Mouse (Mus musculus) T-helper 1 cell (primary cell): ENCODE measurements around the gene A830005F24Rik.

ENCODE experiments used
- in situ Hi-C: fragments of 300-600 bp; cut with MboI, MseI; formaldehyde crosslinking; loops from one replicate; pipeline ENCODE4 v1.15.1; 2025; ENCODE audit warnings: high pct_unique_total_duplicates

Gene A830005F24Rik

GRCm38 (mm10) chr13:48544391-48544790 lies 31.0 kb downstream of the A830005F24Rik start:
- in situ Hi-C loops: loop anchor here (25.0 kb wide), 2 partner anchors 793 to 1118 kb away; partner anchors contain the start of genes Bicd2, Cenpp and Nol8

- in situ Hi-C loops: loop anchor here (25.0 kb wide), 2 partner anchors 792 to 1117 kb away; partner anchors contain the start of genes Bicd2, Cenpp and Nol8
Observed at GRCm38 (mm10) chr13:48544867-48545266, 31.5 kb downstream of the A830005F24Rik start.

- in situ Hi-C loops: loop anchor here (25.0 kb wide), 2 partner anchors 792 to 1117 kb away; partner anchors contain the start of genes Bicd2, Cenpp and Nol8
Observed at GRCm38 (mm10) chr13:48545476-48546281, 32.3 kb downstream of the A830005F24Rik start.

- in situ Hi-C loops: loop anchor here (25.0 kb wide), 2 partner anchors 791 to 1116 kb away; partner anchors contain the start of genes Bicd2, Cenpp and Nol8
Observed at GRCm38 (mm10) chr13:48546330-48546917, 33.1 kb downstream of the A830005F24Rik start.

- in situ Hi-C loops: loop anchor here (25.0 kb wide), 2 partner anchors 790 to 1115 kb away; partner anchors contain the start of genes Bicd2, Cenpp and Nol8
Observed at GRCm38 (mm10) chr13:48547623-48548022, 34.3 kb downstream of the A830005F24Rik start.

- in situ Hi-C loops: loop anchor here (25.0 kb wide), 2 partner anchors 789 to 1114 kb away; partner anchors contain the start of genes Bicd2, Cenpp and Nol8
Observed at GRCm38 (mm10) chr13:48548296-48548695, 34.9 kb downstream of the A830005F24Rik start.

- in situ Hi-C loops: no loop called here
Observed at GRCm38 (mm10) chr13:48552181-48553090, 39.1 kb downstream of the A830005F24Rik start.

GRCm38 (mm10) chr13:48553511-48553910 lies 40.1 kb downstream of the A830005F24Rik start:
- in situ Hi-C loops: no loop called here

GRCm38 (mm10) chr13:48554552-48554951 lies 41.2 kb downstream of the A830005F24Rik start:
- in situ Hi-C loops: no loop called here

- in situ Hi-C loops: no loop called here
Observed at GRCm38 (mm10) chr13:48555976-48556375, 42.6 kb downstream of the A830005F24Rik start.

- in situ Hi-C loops: no loop called here
Observed at GRCm38 (mm10) chr13:48561481-48561880, 48.1 kb downstream of the A830005F24Rik start.

- in situ Hi-C loops: no loop called here
Observed at GRCm38 (mm10) chr13:48562336-48562735, 49.0 kb downstream of the A830005F24Rik start.
